Mouse (Mus musculus): Measurements from ENCODE around the gene Olfr1442.
"Not testable (repeated sequence)": the region's sequence is repeated elsewhere in the genome, so short reads cannot be mapped to it uniquely, and the experiment has no call there.

The Olfr1442 gene

DNA sequence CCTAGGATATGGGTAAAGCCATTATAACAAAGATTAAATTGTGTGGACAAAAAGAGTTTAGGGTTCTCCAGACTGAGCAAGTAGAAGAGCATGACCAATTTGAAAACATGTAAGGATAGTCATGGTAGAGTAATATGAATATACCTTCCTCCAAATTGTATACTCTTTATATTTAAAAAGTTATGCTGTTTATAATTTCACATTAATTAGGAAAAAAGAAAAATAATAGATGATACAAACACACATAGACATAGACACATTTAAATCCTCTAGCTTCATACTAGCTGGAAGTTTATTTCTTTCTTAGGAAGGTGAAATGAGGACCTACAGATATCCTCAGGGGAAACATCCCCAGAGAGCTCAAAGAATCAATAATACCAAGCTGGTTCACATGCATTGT is at the start of gene Olfr1442:
Gene Olfr1442, plus strand, starts transcription at position 301 of the 400 bp plus-strand sequence.
- DNase-seq (ENCODE audit: low spot score) = no peak

DNA sequence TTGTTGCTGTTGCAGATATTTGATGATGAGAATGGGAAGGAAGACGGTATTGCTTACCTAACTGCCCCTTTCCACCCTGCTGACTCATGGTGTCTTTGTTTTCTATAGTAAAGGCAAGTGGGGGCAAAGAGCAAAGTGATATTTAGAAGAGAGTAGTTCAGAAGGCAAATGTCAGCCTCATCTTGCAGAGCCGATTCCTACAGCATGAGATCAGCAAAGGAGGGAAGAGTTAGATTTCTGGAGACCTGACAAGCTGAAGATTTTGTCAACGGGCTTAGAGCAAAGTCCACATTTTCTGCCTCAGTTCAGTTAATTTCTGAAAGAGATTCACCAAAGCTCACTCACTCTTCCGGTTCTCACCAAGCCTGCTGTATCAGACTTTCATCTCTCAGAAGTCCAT is 37.1 kb upstream of the Olfr1442 start, which contains the start of gene Glyat:
Gene Glyat, plus strand, starts transcription at position 133 of the 400 bp plus-strand sequence.
- no peak for DNase-seq (ENCODE audit: low spot score)

DNA sequence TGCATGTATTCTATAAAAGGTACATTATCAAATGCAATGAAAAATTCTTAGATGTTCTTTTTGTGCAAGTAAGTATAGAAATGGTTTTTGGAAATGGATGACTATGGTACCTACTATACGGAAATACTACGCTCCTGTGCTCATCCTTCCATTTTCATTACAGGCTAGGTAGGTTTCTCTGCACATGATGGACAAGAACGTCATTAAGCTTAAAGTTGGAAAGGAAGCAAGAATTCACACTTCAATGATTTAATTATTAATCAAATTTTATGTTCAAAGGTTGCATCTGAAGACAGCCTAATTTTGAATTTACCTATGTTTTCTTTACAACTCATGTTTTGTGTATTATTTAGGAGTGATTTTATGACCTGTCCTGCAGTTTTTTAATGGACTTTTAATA is 36.0 kb upstream of the Olfr1442 start:
- no peak for DNase-seq (ENCODE audit: low spot score)

DNA sequence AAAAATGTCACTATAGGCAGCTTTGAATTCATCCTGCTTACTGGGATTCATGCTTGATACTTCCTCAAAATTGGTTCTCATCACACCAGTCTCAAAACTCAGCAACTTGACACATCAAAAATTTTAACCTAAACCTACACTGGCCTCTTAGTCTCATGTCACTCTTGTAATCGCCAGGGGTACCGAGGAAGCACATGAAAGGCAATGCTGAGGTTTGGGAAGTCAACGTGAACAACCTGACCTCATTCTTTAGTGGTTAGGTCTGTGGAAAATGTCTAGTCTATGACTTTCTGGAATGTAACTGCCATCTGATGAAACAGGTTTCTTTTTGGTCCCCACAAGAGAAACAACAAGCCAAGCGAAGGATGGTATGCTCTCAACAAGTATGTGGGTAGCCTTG is 35.3 kb upstream of the Olfr1442 start:
- DNase-seq (ENCODE audit: low spot score) = no peak

DNA sequence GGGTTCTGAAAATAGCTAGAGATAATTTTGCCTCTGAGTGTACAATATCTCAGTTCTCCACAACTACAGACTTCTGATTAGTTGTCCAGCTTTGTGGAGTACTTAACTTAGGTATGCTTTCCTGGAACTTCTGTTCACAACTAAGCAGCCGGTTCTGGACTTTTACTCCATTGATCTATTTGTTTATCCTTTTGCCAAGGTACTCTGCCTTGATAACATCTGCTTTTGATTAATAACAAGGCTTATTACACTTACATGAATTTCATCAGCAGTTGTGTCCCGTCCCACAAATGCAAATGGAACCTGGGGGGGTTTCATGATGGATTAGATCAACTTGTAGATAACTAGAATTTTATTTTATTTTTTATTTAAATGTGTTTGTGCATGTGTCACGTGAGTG is 33.4 kb upstream of the Olfr1442 start:
- no peak for DNase-seq (ENCODE audit: low spot score)

DNA sequence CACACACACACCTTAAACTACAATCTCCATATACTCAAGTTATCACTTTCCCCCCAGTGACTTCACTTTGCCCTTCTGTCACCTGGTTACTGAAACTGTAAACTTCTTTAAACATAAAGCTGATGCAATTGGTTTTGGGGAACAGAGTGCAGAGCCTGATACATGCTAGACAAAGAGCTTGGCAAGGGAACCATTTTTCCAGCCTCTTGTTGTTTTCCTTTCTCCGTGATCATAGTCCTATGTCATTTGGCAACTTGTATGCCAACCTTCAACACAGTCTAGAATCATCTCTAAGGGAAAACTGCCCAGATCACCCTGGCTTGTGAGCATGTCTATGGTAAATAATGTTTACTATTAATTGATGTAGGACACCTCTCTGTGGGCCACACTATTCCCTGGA is 32.2 kb upstream of the Olfr1442 start:
- DNase-seq (ENCODE audit: low spot score) = no peak

DNA sequence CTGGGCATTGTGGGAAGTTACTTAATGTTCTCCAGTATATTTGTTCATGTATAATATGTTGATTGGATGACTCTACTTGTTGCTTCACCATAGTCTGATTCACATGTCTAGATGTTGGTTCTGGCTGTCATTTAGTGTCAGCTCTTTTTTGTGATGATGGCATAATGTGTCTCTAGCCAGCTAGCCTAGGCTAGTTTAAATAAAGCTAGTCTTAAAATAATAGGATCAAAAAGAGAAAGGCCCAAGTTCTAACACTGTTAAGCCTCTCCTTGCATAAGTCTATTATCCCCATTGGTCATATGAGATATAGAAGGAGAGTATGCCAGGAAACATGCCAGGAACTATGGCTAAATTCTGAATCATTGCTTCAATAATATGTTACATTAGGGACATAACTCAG is 20.7 kb upstream of the Olfr1442 start:
- no peak for DNase-seq (ENCODE audit: low spot score)

DNA sequence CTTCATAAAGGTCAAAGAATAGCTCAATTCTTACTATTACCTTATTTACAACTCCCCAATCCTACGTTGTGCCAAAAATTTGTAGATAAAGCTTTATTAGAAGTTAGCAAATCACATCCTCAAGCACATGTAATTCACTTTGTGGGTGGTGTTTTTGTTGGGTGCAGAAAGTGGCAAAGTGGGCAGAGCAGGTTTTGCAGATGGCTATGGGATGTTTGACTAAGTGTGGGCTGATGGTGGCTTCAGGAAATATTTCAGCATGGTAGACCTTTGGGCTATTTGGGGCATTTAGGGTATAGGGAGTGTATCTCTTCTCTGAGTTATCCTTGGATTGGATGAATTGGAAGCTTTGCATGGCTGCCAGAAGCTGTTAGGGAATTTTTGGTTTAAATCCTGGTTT is 4.1 kb upstream of the Olfr1442 start:
- no peak for DNase-seq (ENCODE audit: low spot score)

DNA sequence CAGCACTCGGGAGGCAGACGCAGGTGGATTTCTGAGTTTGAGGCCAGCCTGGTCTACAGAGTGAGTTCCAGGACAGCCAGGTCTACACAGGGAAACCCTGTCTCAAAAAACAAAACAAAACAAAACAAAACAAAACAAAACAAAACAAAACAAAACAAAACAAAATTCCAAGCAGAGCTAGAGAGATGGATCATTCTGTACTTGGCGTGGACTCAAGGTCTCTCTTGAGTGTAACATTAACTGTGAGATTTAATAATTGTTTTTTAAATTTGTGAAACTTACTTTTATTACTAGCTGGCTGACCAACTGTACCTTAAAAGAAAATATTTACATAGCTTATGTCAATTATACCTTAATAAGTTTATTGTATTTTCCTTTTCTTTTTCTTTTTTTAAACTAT is 1.6 kb upstream of the Olfr1442 start:
- not testable (repeated sequence) for DNase-seq (ENCODE audit: low spot score)

DNA sequence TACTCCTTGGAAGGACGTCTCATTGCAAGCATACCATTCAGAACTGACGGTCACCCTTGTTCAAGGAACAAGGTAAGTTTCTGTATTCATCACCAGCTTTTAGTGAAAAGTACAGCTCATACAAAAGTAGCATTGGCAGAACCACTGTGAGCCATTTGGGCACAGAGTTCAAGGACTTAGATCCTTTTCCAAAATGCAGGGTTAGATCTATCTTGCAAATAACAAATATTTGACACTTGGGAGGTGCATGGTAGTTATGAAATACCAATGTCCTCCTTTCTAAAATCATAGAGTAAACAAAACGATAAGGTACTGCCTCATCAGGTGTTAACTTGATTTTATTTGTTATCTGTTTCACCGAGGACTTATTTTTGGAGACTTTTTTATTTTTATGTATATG is 812 bp downstream of the Olfr1442 start:
- no peak for DNase-seq (ENCODE audit: low spot score)

DNA sequence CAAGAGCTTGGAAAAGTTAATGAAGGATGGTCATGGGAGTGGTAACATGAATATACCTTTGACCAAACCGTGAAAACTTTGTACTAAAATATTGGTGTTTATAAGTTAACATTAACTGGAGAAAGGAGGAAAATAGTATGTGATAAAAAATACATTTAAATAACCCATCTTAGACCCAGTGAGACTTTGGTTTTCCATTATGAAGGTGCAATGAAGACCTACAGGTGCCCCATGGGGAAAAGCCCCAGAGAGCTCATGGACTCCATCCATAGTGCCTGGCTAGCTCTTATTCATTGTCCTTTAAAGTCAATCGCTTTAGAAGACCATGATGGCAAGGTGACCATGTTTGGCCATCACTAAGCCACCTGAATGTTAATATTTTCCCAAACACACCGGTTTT is 7.6 kb downstream of the Olfr1442 start, which contains the start of gene Olfr1443:
Gene Olfr1443, plus strand, starts transcription at position 301 of the 400 bp plus-strand sequence.
- no peak for DNase-seq (ENCODE audit: low spot score)

DNA sequence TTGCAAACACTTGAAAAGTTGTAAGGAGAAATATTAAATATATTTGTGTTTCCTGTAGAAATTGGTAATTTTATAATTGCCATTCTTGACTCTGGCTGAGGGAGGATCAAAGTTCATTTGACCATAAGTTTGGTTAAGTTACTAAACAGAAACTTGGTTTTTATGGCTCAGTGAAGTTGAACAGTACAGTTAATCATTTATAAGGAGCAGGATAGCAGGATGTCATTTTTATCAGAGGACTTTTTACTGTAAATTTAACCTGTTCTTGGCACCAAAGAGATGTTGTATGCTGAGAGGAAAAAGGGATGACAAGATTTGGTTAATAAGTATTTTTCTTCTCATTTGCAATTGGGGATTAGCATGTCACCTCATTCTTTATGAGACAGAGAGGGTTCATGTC is 14.4 kb downstream of the Olfr1442 start:
- DNase-seq (ENCODE audit: low spot score) = no peak

DNA sequence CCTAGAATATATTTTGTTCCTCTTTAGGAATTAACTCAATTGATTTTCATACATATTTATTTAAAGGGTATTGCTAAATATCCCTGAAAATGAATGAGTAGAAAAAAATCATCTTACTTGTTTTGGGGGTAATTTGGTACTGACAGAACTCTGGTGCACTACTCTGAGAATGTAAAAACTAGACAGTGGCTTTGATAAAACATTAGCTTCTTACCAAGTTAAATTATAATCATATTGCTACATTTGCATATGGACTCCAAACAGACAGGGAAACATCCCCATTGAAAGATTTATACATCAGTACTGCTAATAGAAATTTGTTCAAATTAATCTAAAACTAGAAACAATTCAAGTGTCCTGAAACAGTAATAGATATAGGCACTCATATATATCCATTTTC is 15.0 kb downstream of the Olfr1442 start:
- DNase-seq (ENCODE audit: low spot score) = no peak

DNA sequence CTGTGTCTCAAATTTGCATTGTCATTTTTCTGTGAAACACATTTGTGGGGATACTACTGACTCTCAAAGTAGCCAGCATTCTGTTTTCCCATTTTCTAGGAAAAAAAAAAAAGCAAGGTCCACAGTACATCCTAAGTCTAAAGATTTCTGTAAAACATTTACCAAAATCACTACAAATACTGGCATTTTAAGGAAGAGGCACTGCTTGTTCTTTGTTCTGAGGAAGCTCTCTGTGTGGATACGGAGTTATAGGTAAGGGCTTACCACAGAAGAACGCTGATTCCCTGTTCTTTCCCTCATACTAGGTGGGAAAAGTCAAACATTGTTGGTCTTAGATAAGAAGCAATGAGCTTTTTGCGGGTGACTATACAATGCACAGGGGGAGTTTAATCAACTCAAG is 25.4 kb downstream of the Olfr1442 start, which contains the start of gene Keg1:
Gene Keg1, plus strand, starts transcription at position 197 of the 400 bp plus-strand sequence.
- no peak for DNase-seq (ENCODE audit: low spot score)

DNA sequence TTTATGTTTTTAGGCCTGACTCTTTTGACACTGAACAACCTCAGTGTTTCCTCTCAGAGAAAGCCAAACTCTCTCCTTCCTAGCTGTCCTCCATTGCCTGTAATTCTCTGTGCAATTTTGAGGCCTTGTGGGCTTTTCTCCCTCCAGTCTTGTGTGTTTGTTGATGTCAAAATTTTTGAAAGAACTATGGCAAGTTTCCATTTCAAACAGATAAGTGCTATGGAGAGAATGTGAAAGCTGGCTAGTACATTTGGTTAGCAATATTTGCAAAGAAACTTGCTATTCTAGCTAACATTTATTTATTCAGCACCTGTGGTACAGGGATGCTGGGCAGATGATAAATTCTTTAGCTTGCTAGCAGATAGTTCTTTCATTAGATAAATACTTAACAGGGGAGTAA is 26.0 kb downstream of the Olfr1442 start:
- DNase-seq (ENCODE audit: low spot score) = no peak

DNA sequence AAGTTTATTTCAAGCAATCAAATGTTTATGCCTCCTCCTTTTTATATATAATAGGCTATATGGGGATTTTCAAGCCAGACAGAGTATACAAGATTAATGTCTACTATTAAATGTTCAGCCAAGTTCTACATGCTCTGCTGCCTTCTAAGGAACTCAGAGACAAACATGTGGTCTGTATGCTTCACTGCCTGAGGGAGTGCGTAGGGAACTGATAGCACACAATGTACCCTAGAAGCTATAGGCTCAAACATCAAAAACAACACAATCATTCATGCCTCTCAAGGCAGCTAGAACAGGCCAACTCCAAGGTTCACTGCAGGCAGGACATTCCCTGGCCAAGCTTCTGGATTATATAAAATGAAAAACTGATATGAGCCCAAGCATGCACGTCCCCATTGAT is 38.2 kb downstream of the Olfr1442 start:
- no peak for DNase-seq (ENCODE audit: low spot score)

DNA sequence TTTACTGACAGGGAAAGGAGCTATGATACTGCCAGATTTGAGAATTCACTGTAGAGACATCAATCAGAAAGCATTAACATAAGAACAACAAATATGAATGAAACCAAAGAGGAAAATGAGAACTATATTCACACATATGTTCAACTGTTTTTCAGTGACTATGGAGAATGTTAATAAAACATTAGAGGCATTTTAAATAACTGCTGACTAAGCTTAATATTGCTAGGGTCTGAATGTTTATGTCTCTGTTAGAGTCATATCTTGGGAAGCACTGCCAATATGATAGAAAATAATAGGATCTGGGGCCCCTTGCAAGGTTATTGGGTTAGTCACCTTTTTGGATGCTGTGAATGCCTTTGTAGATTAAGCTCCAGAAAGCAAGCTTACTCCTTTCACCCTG is 38.7 kb downstream of the Olfr1442 start:
- no peak for DNase-seq (ENCODE audit: low spot score)

DNA sequence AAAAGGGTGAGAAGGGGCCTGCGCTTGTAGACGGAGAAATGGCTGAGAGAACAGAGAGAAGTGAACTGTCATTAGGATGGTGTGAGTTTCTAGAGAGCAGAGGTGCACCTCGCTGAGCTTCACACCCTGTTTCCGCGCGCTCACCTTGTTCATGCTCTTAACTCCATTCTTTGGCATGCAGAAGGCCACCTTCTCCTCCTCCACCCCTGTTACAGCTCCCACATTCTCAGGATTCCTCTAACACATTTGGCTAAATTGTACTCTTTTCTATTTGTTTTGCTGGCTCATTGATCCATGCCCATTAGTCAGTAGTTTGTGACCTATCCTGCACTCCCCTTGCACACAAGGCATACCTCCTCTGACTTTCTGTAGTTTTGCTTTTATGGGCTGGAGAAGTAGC is 49.0 kb downstream of the Olfr1442 start:
- DNase-seq (ENCODE audit: low spot score) = no peak

DNA sequence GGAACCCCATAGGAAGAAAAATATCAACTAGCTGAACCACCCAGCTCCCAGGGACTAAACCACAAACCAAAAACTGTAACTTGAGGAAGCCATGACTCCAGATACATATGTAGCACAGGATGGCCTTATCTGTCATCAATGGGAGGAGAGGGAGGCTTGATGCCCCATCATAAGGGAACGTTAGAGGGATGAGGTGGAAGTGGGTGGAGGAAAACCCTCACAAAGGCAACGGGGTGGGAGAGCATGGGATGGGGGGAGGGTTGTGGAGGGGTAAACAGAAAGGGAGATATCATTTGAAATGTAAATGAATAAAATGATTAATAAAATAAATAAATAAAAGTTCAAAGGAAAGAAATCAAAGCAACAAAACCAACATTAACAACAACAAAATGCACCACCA is 50.2 kb downstream of the Olfr1442 start:
- no peak for DNase-seq (ENCODE audit: low spot score)

DNA sequence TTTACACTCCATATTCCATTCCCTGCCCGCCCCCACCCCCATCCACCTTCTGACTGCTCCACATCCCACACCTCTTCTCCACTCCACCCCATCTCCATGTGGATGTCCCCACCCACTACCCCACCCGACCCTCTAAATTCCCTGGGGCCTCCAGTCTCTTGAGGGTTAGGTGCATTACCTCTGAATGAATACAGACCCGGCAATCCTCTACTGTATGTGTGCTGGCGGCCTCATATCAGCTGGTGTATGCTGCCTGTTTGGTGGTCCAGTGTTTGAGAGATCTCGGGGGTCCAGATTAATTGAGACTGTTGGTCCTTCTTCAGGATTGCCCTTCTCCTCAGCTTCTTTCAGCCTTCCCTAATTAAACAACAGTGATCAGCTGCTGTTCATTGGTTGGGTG is 50.7 kb downstream of the Olfr1442 start:
- DNase-seq (ENCODE audit: low spot score) = not testable (repeated sequence)

DNA sequence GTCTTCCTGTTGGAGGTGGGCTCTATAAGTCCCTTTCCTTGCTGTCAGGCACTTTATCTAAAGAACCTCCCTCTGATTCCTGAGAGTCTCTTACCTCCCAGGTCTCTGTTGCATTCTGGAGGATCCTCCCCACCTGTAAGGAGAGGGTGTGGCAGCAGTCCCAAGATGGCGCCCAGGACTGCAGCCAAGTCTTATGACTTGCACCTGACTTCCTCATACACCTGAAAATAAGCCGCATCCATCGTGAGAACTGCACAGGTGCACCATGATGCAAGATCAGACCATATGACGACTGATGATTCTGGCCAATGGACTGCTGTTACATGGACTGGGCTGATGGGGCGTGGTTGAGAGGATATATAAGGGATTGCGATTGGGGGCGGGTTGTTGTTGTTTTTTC is 51.4 kb downstream of the Olfr1442 start:
- DNase-seq (ENCODE audit: low spot score) = not testable (repeated sequence)

DNA sequence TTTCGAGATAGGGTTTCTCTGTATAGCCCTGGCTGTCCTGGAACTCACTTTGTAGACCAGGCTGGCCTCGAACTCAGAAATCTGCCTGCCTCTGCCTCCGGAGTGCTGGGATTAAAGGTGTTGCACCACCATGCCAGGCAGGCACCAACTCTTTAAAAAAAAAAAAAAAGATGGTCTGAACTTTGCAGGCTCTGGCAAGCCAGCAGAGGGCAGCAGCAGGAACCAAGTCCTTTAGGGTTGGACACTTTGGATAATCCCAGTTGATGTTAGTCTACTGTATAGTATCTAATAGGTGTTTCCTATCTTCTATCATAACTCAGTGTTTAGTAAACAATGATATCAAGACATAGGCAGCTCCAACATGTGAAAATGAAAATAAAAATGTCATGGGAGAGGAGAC is 52.1 kb downstream of the Olfr1442 start:
- peak; percentile 58 for DNase-seq (ENCODE audit: low spot score)

DNA sequence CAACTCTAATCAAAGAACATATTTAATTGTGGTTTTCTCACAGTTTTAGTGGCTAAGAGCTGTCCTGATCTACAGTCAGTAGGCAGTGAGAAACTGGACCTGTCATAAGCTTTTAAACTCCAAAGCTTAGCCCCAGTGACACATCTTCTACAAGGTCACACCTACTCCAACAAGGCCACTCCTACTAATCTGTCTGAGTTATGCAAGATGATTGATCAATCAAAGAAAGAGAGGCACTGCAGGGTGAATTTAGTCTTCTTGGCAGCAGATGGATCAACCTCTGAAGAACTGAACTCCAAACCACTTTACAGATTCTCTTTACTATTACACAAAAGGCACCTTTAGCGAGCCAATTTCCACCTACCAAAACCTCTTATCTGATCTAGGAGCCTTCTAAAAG is 55.6 kb downstream of the Olfr1442 start:
- no peak for DNase-seq (ENCODE audit: low spot score)
